ENCODE assay signal across 8 mouse cellular contexts in the genomic region with DNA sequence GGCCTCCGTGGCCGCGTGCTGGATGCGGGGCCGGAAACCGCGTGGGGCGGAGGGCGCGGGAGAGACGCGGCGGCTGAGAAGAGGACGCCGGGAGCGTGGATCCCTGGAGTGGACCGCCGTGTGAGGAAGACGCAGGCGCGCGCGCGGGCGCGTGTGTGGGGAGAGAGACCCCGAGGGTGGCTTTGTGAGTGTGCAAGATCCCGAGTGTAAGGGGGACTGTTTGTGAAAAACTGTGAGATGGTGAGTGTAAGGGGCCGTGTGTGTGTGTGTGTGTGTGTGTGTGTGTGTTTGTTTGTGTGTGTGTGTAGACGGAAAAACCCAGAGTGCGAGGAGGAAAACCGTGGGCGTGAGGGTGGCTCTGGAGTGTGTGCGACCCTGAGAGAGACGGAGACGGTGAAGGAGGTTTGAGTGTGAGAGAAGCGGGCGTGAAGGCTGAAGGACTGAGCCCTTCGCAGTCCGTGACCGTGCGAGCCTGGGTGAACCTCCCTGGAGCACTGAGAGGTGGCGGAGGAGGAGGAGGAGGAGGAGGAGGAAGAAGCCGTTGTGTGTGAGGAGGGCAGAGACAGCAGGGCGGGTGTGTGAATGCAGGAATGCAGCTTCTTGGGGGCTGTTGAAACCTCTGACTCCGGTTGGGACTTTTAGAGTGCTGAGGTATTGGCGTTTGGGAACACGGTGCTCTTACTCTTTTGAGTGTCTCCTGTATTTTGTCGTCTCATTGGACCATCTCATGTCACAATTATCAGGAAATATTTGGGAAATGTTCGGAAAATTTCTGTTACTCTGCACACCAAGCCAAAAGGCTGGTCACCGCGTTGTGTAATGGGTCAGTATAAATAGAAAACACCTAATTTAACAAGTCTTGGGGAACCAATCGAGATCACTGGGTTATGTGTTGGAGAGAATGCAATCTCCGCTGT. TPM values are rescaled to one million over a fixed set of nuclear protein-coding genes. Genes with fewer than 3 reads are reported as not detected.
DNase-seq lines count a peak whose midpoint lies in the region; ATAC-seq and TF ChIP-seq lines count a peak whose summit lies in the region.

No protein-coding gene starts in this region.

- peak overlapping the region; percentile 86 for H3K4me3 ChIP-seq in kidney, adult 2 months (ENCODE audit: insufficient read depth, low read depth, low read length)
- peak overlapping the region; percentile 85 for H3K4me3 ChIP-seq in bone marrow, adult 2 months (replicated peaks; ENCODE audit: control insufficient read depth, low read depth, low read length)
- H3K4me3 ChIP-seq in forebrain, embryonic 16.5 days (replicated peaks; ENCODE audit: low read length), result peak overlapping the region; percentile 87
- peak overlapping the region; percentile 55 for H3K4me3 ChIP-seq in hindbrain, embryonic 15.5 days
- H3K4me3 ChIP-seq in liver, embryonic 12.5 days, result peak overlapping the region; percentile 81
- H3K4me3 ChIP-seq in midbrain, embryonic 16.5 days (ENCODE audit: low read depth, low read length), result peak overlapping the region; percentile 79
- H3K4me3 ChIP-seq in stomach, embryonic 16.5 days (replicated peaks; ENCODE audit: low read length), result peak overlapping the region; percentile 81

- H3K27me3 ChIP-seq in kidney, adult 2 months (replicated peaks; ENCODE audit: control insufficient read depth, insufficient read depth, low read length), result no peaks in the 10 kb centered on the region
- H3K27me3 ChIP-seq in forebrain, embryonic 16.5 days (replicated peaks; ENCODE audit: control insufficient read depth, insufficient read depth, low read length), result no peaks in the 10 kb centered on the region
- H3K27me3 ChIP-seq in hindbrain, embryonic 15.5 days, result no peaks in the 10 kb centered on the region
- peaks cover 8% of the 10 kb centered on the region; the same call in 1 of the 2 replicates for H3K27me3 ChIP-seq in liver, embryonic 12.5 days (replicated peaks)
- H3K27me3 ChIP-seq in midbrain, embryonic 16.5 days (ENCODE audit: control insufficient read depth, insufficient read depth, low read depth, low read length), result no peaks in the 10 kb centered on the region
- no peaks in the 10 kb centered on the region for H3K27me3 ChIP-seq in stomach, embryonic 16.5 days (ENCODE audit: control insufficient read depth, insufficient read depth, low read length)

- H3K9me3 ChIP-seq in forebrain, embryonic 16.5 days (ENCODE audit: control insufficient read depth, low read length), result no peaks in the 10 kb centered on the region
- H3K9me3 ChIP-seq in hindbrain, embryonic 15.5 days, result no peaks in the 10 kb centered on the region
- no peaks in the 10 kb centered on the region for H3K9me3 ChIP-seq in liver, embryonic 12.5 days (replicated peaks)
- no peaks in the 10 kb centered on the region for H3K9me3 ChIP-seq in midbrain, embryonic 16.5 days (replicated peaks; ENCODE audit: control insufficient read depth, low read length, poor library complexity, severe bottlenecking)
- H3K9me3 ChIP-seq in stomach, embryonic 16.5 days (replicated peaks; ENCODE audit: control insufficient read depth, low read length), result no peaks in the 10 kb centered on the region

- peak overlapping the region; percentile 74 for H3K4me2 ChIP-seq in forebrain, embryonic 16.5 days (ENCODE audit: low read length)
- H3K4me2 ChIP-seq in hindbrain, embryonic 15.5 days, result peak overlapping the region; percentile 89
- peak overlapping the region; percentile 100 for H3K4me2 ChIP-seq in liver, embryonic 12.5 days
- peak overlapping the region; percentile 67 for H3K4me2 ChIP-seq in midbrain, embryonic 16.5 days (ENCODE audit: low read length)
- peak overlapping the region; percentile 98 for H3K4me2 ChIP-seq in stomach, embryonic 16.5 days (ENCODE audit: low read depth, low read length)

- H3K36me3 ChIP-seq in kidney, adult 2 months (ENCODE audit: control insufficient read depth, insufficient read depth, low read length), result no peaks in the 10 kb centered on the region
- H3K36me3 ChIP-seq in forebrain, embryonic 16.5 days (ENCODE audit: control insufficient read depth, insufficient read depth), result no peaks in the 10 kb centered on the region
- H3K36me3 ChIP-seq in hindbrain, embryonic 15.5 days, result peaks cover 3% of the 10 kb centered on the region; the same call in 1 of the 2 replicates
- H3K36me3 ChIP-seq in liver, embryonic 12.5 days, result peaks cover 4% of the 10 kb centered on the region
- no peaks in the 10 kb centered on the region for H3K36me3 ChIP-seq in midbrain, embryonic 16.5 days (ENCODE audit: control insufficient read depth, insufficient read depth, low read length)
- 0 out of 2 replicates have a peak, but pooled peaks cover under 1% of the 10 kb centered on the region for H3K36me3 ChIP-seq in stomach, embryonic 16.5 days (ENCODE audit: control insufficient read depth, insufficient read depth, low read length)

- H3K27ac ChIP-seq in kidney, adult 2 months (ENCODE audit: insufficient read depth, low read depth, low read length), result no peak overlapping the region
- H3K27ac ChIP-seq in bone marrow, adult 2 months (ENCODE audit: control insufficient read depth, insufficient read depth, low read depth, low read length, poor library complexity), result peak overlapping the region; percentile 9; the same call in 1 of the 2 replicates
- H3K27ac ChIP-seq in forebrain, embryonic 16.5 days (ENCODE audit: low read length), result peak overlapping the region; percentile 92
- H3K27ac ChIP-seq in hindbrain, embryonic 15.5 days (replicated peaks), result peak overlapping the region; percentile 90
- peak overlapping the region; percentile 79 for H3K27ac ChIP-seq in liver, embryonic 12.5 days
- H3K27ac ChIP-seq in midbrain, embryonic 16.5 days (ENCODE audit: low read length), result peak overlapping the region; percentile 94
- H3K27ac ChIP-seq in stomach, embryonic 16.5 days (ENCODE audit: low read length), result peak overlapping the region; percentile 58

- H3K9ac ChIP-seq in forebrain, embryonic 16.5 days (replicated peaks; ENCODE audit: low read depth, low read length), result peak overlapping the region; percentile 95
- H3K9ac ChIP-seq in hindbrain, embryonic 15.5 days, result peak overlapping the region; percentile 76
- H3K9ac ChIP-seq in liver, embryonic 12.5 days, result peak overlapping the region; percentile 81
- peak overlapping the region; percentile 71 for H3K9ac ChIP-seq in midbrain, embryonic 16.5 days (ENCODE audit: low read depth, low read length)
- peak overlapping the region; percentile 86 for H3K9ac ChIP-seq in stomach, embryonic 16.5 days (ENCODE audit: low read length)

- H3K4me1 ChIP-seq in kidney, adult 2 months (ENCODE audit: control insufficient read depth, insufficient read depth, low read length), result no peaks in the 10 kb centered on the region
- no peaks in the 10 kb centered on the region for H3K4me1 ChIP-seq in bone marrow, adult 2 months (ENCODE audit: control insufficient read depth, insufficient read depth, low read length)
- peaks cover 13% of the 10 kb centered on the region for H3K4me1 ChIP-seq in forebrain, embryonic 16.5 days (replicated peaks; ENCODE audit: control insufficient read depth, insufficient read depth, low read length)
- peaks cover 18% of the 10 kb centered on the region for H3K4me1 ChIP-seq in hindbrain, embryonic 15.5 days (replicated peaks)
- peaks cover 36% of the 10 kb centered on the region for H3K4me1 ChIP-seq in liver, embryonic 12.5 days
- H3K4me1 ChIP-seq in midbrain, embryonic 16.5 days (ENCODE audit: control insufficient read depth, insufficient read depth, low read length), result peaks cover 12% of the 10 kb centered on the region
- peaks cover 3% of the 10 kb centered on the region; the same call in 1 of the 2 replicates for H3K4me1 ChIP-seq in stomach, embryonic 16.5 days (ENCODE audit: control insufficient read depth, insufficient read depth, low read length)

- peak; percentile 85 for ATAC-seq in forebrain, embryonic 16.5 days
- peak; percentile 84 for ATAC-seq in hindbrain, embryonic 15.5 days (ENCODE audit: low FRiP score, low read depth)
- ATAC-seq in liver, embryonic 12.5 days, result peak; percentile 69
- peak; percentile 80 for ATAC-seq in midbrain, embryonic 16.5 days
- peak; percentile 75; the same call in 1 of the 2 replicates for ATAC-seq in stomach, embryonic 16.5 days (ENCODE audit: insufficient read depth, low FRiP score)

- no peak for TF ChIP-seq CTCF in kidney, adult 2 months (conservative IDR thresholded peaks at IDR 0.05; ENCODE audit: insufficient read depth, insufficient read length, low read depth, low read length)
- TF ChIP-seq CTCF in bone marrow, adult 2 months (IDR thresholded peaks at IDR 0.05; ENCODE audit: control insufficient read depth, insufficient read depth, low read length), result no peak

- no peak for TF ChIP-seq POLR2A in kidney, adult 2 months (IDR thresholded peaks at IDR 0.05; ENCODE audit: low read depth, low read length)
- TF ChIP-seq POLR2A in bone marrow, adult 2 months (IDR thresholded peaks at IDR 0.05; ENCODE audit: borderline replicate concordance, control insufficient read depth, low read depth, low read length), result no peak

- DNase-seq in kidney, adult 2 months, result peak; percentile 15
- DNase-seq in kidney, adult 9 months, result no peak

- 1% methylated on average over 53 of the region's 54 CpGs for WGBS in kidney, adult 2 months
- WGBS in bone marrow, adult 2 months, result 1% methylated on average over 54 of the region's 54 CpGs
- under 1% methylated on average over 54 of the region's 54 CpGs for WGBS in forebrain, embryonic 16.5 days
- 2% methylated on average over 54 of the region's 54 CpGs for whole genome bisulfite sequencing in hindbrain, embryonic 15.5 days
- 1% methylated on average over 54 of the region's 54 CpGs for WGBS in liver, embryonic 12.5 days (ENCODE audit: insufficient replicate concordance)
- 2% methylated on average over 50 of the region's 54 CpGs for WGBS in midbrain, embryonic 16.5 days
- under 1% methylated on average over 54 of the region's 54 CpGs for WGBS in stomach, embryonic 16.5 days

RNA-seq across cellular contexts. Expression of gene Slc7a6, which starts 0.6 kb away (rescaled TPM):
- 8.2 and 9.8 TPM in 2 replicates for polyA plus RNA-seq in kidney, adult 2 months (2012; rRNA removed)
- 3.7 and 8.3 TPM in 2 replicates for polyA plus RNA-seq in bone marrow, adult 2 months (2011; ENCODE audit: insufficient read depth, insufficient read length, low replicate concordance, missing spikeins)
- 49.3 and 58.4 TPM in 2 replicates for polyA plus RNA-seq in forebrain, embryonic 16.5 days (2015; fragmentation: Nextera tagmentation; extraction: Ambion mirVana)
- 57.7 and 61.0 TPM in 2 replicates for polyA plus RNA-seq in hindbrain, embryonic 15.5 days (2015; fragmentation: Nextera tagmentation; extraction: Ambion mirVana)
- polyA plus RNA-seq in liver, embryonic 12.5 days (2016; fragmentation: Nextera tagmentation; extraction: Ambion mirVana), result 17.4 and 22.2 TPM in 2 replicates
- 41.8 and 53.5 TPM in 2 replicates for polyA plus RNA-seq in midbrain, embryonic 16.5 days (2015; fragmentation: Nextera tagmentation; extraction: Ambion mirVana)
- polyA plus RNA-seq in stomach, embryonic 16.5 days (2015; fragmentation: Nextera tagmentation; extraction: Ambion mirVana), result 28.7 and 33.2 TPM in 2 replicates

RNA-seq across cellular contexts. Expression of gene Pla2g15, which starts 19.1 kb away (rescaled TPM):
- polyA plus RNA-seq in kidney, adult 2 months (2012; rRNA removed), result 9.4 and 10.2 TPM in 2 replicates
- polyA plus RNA-seq in bone marrow, adult 2 months (2011; ENCODE audit: insufficient read depth, insufficient read length, low replicate concordance, missing spikeins), result 8.4 and 20.8 TPM in 2 replicates
- 18.2 and 20.6 TPM in 2 replicates for polyA plus RNA-seq in forebrain, embryonic 16.5 days (2015; fragmentation: Nextera tagmentation; extraction: Ambion mirVana)
- 23.8 and 24.0 TPM in 2 replicates for polyA plus RNA-seq in hindbrain, embryonic 15.5 days (2015; fragmentation: Nextera tagmentation; extraction: Ambion mirVana)
- polyA plus RNA-seq in liver, embryonic 12.5 days (2016; fragmentation: Nextera tagmentation; extraction: Ambion mirVana), result 9.8 TPM in 2 replicates
- polyA plus RNA-seq in midbrain, embryonic 16.5 days (2015; fragmentation: Nextera tagmentation; extraction: Ambion mirVana), result 24.5 and 25.2 TPM in 2 replicates
- 13.7 and 14.9 TPM in 2 replicates for polyA plus RNA-seq in stomach, embryonic 16.5 days (2015; fragmentation: Nextera tagmentation; extraction: Ambion mirVana)

RNA-seq across cellular contexts. Expression of gene Esrp2, which starts 32.5 kb away (rescaled TPM):
- polyA plus RNA-seq in kidney, adult 2 months (2012; rRNA removed), result 31.0 and 34.3 TPM in 2 replicates
- polyA plus RNA-seq in bone marrow, adult 2 months (2011; ENCODE audit: insufficient read depth, insufficient read length, low replicate concordance, missing spikeins), result not detected in 2 replicates
- 0.37 and 0.42 TPM in 2 replicates for polyA plus RNA-seq in forebrain, embryonic 16.5 days (2015; fragmentation: Nextera tagmentation; extraction: Ambion mirVana)
- 0.17 and 0.21 TPM in 2 replicates for polyA plus RNA-seq in hindbrain, embryonic 15.5 days (2015; fragmentation: Nextera tagmentation; extraction: Ambion mirVana)
- polyA plus RNA-seq in liver, embryonic 12.5 days (2016; fragmentation: Nextera tagmentation; extraction: Ambion mirVana), result 6.6 and 7.9 TPM in 2 replicates
- polyA plus RNA-seq in midbrain, embryonic 16.5 days (2015; fragmentation: Nextera tagmentation; extraction: Ambion mirVana), result 0.14 and 0.29 TPM in 2 replicates
- 62.6 and 82.5 TPM in 2 replicates for polyA plus RNA-seq in stomach, embryonic 16.5 days (2015; fragmentation: Nextera tagmentation; extraction: Ambion mirVana)

RNA-seq across cellular contexts. Expression of gene Slc7a6os, which starts 41.5 kb away (rescaled TPM):
- 10.0 and 11.3 TPM in 2 replicates for polyA plus RNA-seq in kidney, adult 2 months (2012; rRNA removed)
- polyA plus RNA-seq in bone marrow, adult 2 months (2011; ENCODE audit: insufficient read depth, insufficient read length, low replicate concordance, missing spikeins), result 23.9 and 53.8 TPM in 2 replicates
- 37.7 and 40.8 TPM in 2 replicates for polyA plus RNA-seq in forebrain, embryonic 16.5 days (2015; fragmentation: Nextera tagmentation; extraction: Ambion mirVana)
- 31.5 and 34.2 TPM in 2 replicates for polyA plus RNA-seq in hindbrain, embryonic 15.5 days (2015; fragmentation: Nextera tagmentation; extraction: Ambion mirVana)
- polyA plus RNA-seq in liver, embryonic 12.5 days (2016; fragmentation: Nextera tagmentation; extraction: Ambion mirVana), result 20.1 and 21.9 TPM in 2 replicates
- 30.8 and 33.1 TPM in 2 replicates for polyA plus RNA-seq in midbrain, embryonic 16.5 days (2015; fragmentation: Nextera tagmentation; extraction: Ambion mirVana)
- 25.5 and 26.3 TPM in 2 replicates for polyA plus RNA-seq in stomach, embryonic 16.5 days (2015; fragmentation: Nextera tagmentation; extraction: Ambion mirVana)

RNA-seq across cellular contexts. Expression of gene Prmt7, which starts 41.5 kb away (rescaled TPM):
- polyA plus RNA-seq in kidney, adult 2 months (2012; rRNA removed), result 17.3 and 17.7 TPM in 2 replicates
- 12.1 and 12.9 TPM in 2 replicates for polyA plus RNA-seq in bone marrow, adult 2 months (2011; ENCODE audit: insufficient read depth, insufficient read length, low replicate concordance, missing spikeins)
- polyA plus RNA-seq in forebrain, embryonic 16.5 days (2015; fragmentation: Nextera tagmentation; extraction: Ambion mirVana), result 53.0 and 55.3 TPM in 2 replicates
- 59.5 and 59.9 TPM in 2 replicates for polyA plus RNA-seq in hindbrain, embryonic 15.5 days (2015; fragmentation: Nextera tagmentation; extraction: Ambion mirVana)
- 43.2 and 45.6 TPM in 2 replicates for polyA plus RNA-seq in liver, embryonic 12.5 days (2016; fragmentation: Nextera tagmentation; extraction: Ambion mirVana)
- 60.9 and 61.5 TPM in 2 replicates for polyA plus RNA-seq in midbrain, embryonic 16.5 days (2015; fragmentation: Nextera tagmentation; extraction: Ambion mirVana)
- 43.8 and 44.7 TPM in 2 replicates for polyA plus RNA-seq in stomach, embryonic 16.5 days (2015; fragmentation: Nextera tagmentation; extraction: Ambion mirVana)
